Mouse (Mus musculus): ENCODE results near the gene Trabd2b.

Trabd2b gene

GRCm38 (mm10) chr4:114494035-114494434 is 87.5 kb downstream of the Trabd2b start:
- DNase-seq (ENCODE audit: low spot score in 2 of 2): no peak

DNA sequence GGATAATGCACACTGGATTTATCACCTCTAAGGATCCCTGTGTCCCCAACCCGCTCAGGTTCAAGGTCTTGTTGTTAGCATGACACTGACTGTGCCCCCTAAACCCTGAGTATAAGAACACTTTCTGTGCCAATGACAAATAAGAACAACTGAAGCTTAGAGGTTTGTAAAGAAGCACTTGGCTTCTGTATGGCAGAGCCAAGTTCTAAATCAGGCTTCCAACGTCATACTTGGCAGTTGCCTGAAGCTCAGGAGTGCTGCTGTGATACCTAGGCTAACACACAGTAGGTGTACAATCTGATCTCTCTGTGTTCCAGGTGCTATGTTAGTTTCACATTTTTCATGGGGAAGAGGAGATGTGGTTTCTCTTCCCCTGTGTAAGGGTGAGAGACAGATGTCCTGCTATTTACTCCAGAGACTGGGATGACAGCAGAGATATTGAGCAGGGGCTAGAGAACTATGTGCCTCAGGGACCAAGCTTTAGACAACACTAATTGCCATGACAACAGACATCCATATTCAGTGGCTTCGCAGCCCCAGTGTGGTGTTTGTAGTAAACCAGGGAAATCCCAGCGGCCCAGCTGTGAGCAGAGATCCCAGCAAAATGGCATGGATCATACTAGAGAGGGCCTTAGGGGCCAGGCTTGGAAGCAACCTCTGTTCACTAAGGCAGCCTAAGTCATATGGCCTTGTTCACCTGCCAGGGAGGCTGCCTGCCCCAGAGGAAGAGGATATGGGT is 89.3 kb downstream of the Trabd2b start:
- DNase-seq (ENCODE audit: low spot score in 2 of 2): no peak

DNA sequence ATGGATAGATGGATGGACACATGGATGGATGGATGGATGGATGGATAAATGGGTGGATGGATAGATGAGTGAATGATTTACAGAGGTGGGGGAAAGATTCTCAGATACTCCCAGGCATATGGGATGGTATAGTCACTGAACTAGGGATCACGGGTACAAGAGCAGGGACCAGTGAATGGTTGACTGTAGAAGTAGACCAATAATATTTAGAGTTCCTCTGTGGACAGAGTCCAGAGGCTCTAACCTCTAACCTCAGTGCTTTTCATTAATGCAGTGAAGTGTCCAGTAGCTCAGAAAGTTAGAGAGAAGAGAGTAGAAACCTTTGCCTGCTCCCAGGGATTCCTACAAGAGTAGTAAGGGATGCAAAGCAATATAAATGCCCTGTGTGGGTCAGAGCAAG is 93.1 kb downstream of the Trabd2b start:
- DNase-seq (ENCODE audit: low spot score in 2 of 2): no peak

DNA sequence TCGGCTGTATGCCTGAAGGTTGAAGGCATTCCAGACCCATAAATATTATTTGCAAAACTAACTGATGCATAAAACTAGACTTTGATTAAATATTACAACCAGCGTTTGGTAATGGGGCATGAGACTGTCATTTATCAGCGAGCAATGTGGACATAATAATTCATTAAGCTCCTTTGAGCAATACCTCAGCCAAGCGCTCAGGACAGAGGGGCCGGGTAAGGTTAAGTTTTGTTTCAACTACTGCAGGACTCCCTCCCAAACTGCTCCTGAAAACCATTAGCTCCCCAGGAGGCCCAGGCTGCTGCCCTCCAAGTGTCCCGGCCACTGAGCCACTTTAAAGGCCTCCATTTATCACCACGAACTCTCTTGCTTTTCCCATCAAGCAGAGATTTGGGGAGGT is 93.8 kb downstream of the Trabd2b start:
- DNase-seq (ENCODE audit: low spot score in 2 of 2): no peak

GRCm38 (mm10) chr4:114501048-114501447 is 94.5 kb downstream of the Trabd2b start:
- DNase-seq (ENCODE audit: low spot score in 2 of 2): no peak

DNA sequence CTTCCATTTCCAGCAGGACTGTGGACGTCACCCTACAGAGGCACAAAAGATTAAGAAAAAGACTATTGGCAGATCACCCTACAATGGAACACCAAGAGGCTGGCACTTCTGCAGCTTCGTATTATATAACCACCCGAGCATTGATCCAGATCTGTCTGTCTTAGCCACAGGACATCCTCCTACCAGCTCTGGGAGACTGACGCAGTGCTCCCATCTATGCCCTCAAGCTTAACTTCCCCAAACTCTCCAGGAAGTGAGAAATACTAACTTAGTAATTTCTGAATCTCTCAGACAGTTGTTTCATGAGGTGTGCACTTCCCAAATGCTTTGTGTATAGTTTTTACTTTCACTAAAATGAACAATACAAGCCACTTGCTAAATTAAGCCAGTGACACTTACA is 95.1 kb downstream of the Trabd2b start:
- no peak for DNase-seq (ENCODE audit: low spot score in 2 of 2)

DNA sequence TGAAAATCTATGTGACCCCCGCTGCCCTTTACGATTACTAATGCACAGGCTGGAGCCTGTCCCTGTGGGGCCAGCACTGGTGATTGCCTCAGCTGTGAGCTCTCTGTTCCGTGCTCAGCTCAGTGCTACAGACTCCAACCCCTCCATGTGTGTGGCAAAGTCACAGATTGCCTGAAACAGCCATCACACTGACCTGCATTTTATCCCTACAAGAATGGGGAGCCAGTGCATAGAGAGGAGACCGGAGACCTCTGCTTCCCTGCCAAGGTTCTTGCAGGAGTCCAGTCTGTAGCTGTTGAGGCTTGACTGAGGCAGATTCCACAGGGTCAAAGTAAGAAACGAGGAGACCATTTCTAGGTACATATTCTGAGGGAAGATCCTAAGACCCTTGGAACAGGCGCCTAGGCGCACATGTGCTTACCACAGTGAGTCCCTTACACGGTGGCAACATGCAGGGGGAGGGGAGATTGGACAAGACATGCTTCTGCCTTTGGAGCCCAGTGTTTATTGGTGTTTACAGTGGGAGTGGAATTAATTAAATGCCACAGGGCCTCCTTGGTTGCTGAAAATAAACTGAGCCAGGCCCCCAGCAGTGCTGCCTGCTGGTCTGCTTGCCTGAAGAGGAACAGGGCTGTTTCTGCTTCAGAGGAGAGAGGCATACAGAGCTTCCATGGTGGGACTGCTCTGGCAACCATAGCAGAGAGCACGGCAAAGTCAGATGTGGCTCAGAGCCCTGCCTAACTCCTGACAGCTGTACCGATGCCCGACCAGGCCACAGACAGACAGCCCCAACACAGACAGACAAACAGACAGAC is 97.9 kb downstream of the Trabd2b start:
- no peak for DNase-seq (ENCODE audit: low spot score in 2 of 2)

GRCm38 (mm10) chr4:114509601-114510000 is 103.1 kb downstream of the Trabd2b start:
- DNase-seq (ENCODE audit: low spot score in 2 of 2): no peak

- DNase-seq (ENCODE audit: low spot score in 2 of 2): no peak
Measured at GRCm38 (mm10) chr4:114511649-114512048, 105.1 kb downstream of the Trabd2b start.

- no peak for DNase-seq (ENCODE audit: low spot score in 2 of 2)
Measured at GRCm38 (mm10) chr4:114513149-114513548, 106.6 kb downstream of the Trabd2b start.

- no peak for DNase-seq (ENCODE audit: low spot score in 2 of 2)
Measured at GRCm38 (mm10) chr4:114515330-114515771, 108.8 kb downstream of the Trabd2b start.

GRCm38 (mm10) chr4:114516651-114517050 is 110.1 kb downstream of the Trabd2b start:
- DNase-seq (ENCODE audit: low spot score in 2 of 2): no peak

DNA sequence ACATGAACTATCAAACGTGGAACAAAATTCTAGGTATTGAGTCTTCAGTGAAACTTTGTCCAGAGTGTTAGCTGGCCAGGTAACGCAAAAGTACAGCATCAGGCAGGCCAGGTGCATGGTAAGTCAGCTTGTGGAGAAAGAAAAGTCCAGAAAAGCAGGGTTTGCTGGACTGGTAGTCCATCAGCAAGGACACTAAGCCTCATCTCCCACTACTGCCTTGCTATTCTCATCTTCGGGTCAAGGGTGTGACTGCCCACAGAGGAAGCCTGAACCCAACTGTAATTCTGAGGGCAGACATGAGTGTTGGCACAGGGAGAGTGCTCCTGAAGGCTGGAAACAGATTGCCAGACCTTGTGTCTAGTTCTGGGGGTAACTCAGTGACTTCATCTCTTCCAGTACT is 111.5 kb downstream of the Trabd2b start:
- no peak for DNase-seq (ENCODE audit: low spot score in 2 of 2)

DNA sequence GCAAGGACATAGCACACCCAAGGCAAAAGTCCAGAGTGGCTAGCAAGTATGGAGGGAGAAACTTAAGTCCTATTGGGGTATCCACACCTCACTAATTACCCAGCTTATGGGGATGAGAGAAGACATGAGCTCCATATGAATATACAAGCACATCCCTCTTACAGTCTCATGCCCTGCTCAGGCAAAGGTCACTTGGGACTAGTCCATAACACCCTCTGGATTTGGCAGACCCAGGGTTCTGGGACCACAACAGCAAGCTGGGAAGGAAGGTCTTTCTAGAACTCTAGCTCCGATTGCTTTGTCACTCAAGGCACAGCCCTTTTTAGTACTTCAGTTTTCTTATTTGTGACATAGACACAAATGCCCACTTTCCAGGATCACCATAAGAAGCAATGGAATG is 112.0 kb downstream of the Trabd2b start:
- no peak for DNase-seq (ENCODE audit: low spot score in 2 of 2)

DNA sequence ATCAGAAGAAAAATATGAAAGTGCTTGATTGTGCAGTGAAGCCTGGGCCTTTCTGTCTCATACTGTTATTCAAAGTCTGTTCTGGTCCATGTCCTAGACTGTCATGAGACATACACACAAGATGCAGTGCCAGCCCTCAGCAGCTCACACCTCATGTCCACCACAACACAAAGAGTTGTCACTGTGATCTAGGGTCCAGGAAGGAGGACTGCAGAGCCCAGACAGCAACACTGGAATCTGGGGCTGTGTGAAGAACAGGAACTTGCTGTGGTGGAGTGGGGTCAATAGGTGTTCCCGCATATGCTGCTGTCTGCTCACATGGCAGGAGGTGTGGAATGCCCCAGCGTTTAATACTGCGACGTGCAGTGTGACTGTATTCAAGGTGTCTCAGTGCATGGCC is 112.8 kb downstream of the Trabd2b start:
- no peak for DNase-seq (ENCODE audit: low spot score in 2 of 2)

- no peak for DNase-seq (ENCODE audit: low spot score in 2 of 2)
Measured at GRCm38 (mm10) chr4:114519966-114520365, 113.4 kb downstream of the Trabd2b start.

DNA sequence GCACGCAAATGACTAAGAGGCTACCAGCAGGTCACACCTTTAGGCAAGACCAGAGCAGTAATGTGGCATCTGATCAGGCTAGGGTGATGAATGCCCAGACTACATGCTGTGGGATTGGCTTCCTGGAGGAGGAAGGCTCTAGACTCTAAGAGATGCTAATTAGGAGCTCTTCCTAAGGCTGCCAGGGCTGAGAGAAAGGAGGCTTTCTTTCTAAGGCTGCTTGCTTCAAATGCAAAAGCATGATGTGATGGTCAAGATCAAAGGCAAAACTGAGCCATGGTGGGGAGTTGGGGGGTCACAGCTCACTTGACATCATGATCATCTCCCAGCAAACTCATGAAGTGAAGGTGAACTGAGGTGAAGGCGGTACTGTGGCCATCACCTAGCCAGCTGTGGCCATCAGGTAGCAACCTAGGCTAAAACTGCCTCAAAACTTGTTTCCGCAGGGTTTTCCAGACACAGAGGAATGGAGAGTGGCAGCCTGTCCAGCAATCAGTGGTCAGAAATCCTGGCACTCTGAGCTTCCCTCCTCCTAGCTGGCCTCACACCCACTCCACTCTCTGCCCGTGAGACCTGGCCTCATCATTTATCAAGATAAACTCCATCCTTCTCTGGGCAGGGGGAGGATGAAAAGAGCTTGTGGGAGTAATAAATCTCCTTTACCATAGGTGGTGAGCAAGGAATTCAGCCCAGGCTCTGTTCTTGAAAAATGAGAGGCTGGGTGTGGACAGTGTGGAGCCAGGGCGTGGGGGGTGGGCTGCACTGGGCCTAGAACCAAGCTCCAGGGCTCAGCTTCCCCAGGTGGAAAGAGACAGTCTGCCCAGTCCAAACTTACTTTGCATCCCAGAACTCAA is 117.0 kb downstream of the Trabd2b start:
- DNase-seq (ENCODE audit: low spot score in 2 of 2): no peak

DNA sequence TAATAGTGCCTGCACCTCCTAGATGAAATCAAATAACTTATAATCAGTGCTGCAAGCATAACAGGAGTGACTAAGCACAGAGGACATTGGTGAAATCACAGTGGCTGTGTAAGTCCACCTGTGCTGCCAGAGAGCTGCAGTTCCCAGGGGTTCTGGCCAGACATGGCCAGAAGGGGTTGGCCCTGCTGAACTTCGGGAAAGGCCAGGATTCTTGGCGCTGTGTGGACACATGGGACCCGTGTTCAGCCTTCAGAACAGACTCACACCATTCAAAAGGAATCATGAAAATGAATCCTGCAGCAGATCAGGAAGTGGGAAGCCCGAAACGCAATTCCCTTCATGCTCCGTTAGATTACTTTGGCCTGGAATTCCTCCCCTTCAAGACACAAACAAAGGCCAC is 125.1 kb downstream of the Trabd2b start:
- DNase-seq (ENCODE audit: low spot score in 2 of 2): no peak

GRCm38 (mm10) chr4:114533894-114534754 is 127.6 kb downstream of the Trabd2b start:
- no peak for DNase-seq (ENCODE audit: low spot score in 2 of 2)

- DNase-seq (ENCODE audit: low spot score in 2 of 2): no peak
Measured at GRCm38 (mm10) chr4:114537376-114537974, 131.0 kb downstream of the Trabd2b start.

DNA sequence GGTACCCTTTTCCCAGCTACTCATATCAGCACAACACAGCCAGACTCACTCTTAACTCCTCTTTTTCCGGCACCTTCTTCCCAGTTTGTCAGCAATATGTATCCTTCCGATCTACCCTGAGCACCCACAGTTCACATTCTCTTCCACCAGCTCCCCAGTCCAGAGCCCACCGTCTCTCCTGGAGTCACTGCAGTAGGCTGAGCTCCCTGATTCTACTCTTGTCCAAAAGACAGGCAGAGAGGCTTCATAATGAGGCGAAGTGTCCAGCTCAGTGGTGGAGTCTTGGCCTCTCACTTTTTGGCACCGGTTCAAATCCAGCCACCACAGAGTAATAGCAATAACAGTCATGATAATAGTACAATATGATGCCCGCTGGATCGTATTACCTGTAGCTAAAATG is 133.5 kb downstream of the Trabd2b start:
- no peak for DNase-seq (ENCODE audit: low spot score in 2 of 2)
